Mouse (Mus musculus) left cerebral cortex, adult 2 months (tissue): ENCODE measurements around the gene Hopx. TPM values are rescaled to one million over a fixed set of nuclear protein-coding genes. Genes with fewer than 3 reads are reported as not detected.

ENCODE experiments used
- DNase-seq, 2 experiments: peaks; one replicate each; pipeline ENCODE4 v3.0.0; 2021 to 2022; ENCODE audit warnings: low spot score in 2 of 2, mixed read lengths in 1 of 2; ENCODE audit errors: extremely low spot score in 1 of 2
- H3K27ac ChIP-seq: fragments of 200-600 bp; 2 replicates; pipeline ENCODE4 v1.8.1; 2022
- H3K4me3 ChIP-seq: fragments of 200-600 bp; 2 replicates; pipeline ENCODE4 v1.8.1; 2022
- CTCF ChIP-seq: fragments of 200-600 bp; IDR thresholded peaks from 2 replicates; pipeline ENCODE4 v1.8.1; 2022; ENCODE audit warnings: antibody characterized with exemption, mild to moderate bottlenecking, moderate library complexity
- intact Hi-C: fragments of 180-260 bp; cut with DNase I; formaldehyde crosslinking; loops from one replicate; pipeline ENCODE4 v1.15.1; 2025
- total RNA-seq, 2 experiments: library from RNA; stranded (reverse); gene quantifications; 2 replicates each; pipeline ENCODE4 v1.2.3; 2021

The Hopx gene
- total RNA-seq, 2 experiments from 2014 or later: 26.2 to 26.5 TPM

DNA sequence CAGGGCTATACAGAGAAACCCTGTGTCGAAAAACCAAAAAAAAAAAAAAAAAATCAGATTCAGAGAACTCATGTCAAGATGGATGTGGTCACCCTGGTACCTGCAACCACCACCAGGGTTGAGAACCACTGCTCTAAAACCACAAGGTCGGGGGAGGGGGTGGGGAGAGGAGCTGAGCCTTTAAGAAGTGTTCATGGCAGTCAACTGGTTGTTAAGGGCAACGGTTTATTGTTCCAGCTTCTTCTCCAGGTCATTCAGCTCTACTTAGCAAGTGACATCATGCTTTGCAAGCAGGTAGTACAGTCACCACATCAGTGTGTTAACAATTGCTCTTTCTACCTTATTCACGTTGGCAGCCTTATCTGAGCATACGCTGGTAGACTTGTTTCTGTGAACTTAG lies 29.7 kb upstream of the Hopx start:
- DNase-seq: no peak
- Histone ChIP-seq H3K27ac (no peak overlapping the region), H3K4me3 (no peak overlapping the region)
- TF ChIP-seq CTCF: no peak
- intact Hi-C loops: no loop called here

DNA sequence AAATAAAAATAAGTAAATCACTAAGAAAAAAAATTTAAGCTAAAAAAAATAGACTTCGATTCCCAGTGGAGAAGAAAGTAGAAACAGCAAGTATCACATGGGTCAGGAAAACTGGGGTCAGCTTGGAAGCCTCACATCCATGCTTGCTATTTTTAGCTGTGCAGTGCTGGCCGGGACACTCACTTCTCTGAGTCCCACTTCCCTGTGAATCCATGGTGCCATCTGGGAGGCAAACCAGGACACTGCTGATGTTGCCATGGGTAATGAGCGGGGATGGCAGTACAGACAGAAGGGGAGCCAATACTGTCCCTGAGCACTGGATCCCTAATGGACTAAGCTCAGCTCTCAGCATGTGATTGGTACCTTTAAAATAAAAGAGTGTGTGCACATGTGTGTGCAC lies 28.2 kb upstream of the Hopx start:
- no peak for DNase-seq
- Histone ChIP-seq H3K27ac (no peak overlapping the region), H3K4me3 (no peak overlapping the region)
- no peak for TF ChIP-seq CTCF
- intact Hi-C loops: no loop called here

DNA sequence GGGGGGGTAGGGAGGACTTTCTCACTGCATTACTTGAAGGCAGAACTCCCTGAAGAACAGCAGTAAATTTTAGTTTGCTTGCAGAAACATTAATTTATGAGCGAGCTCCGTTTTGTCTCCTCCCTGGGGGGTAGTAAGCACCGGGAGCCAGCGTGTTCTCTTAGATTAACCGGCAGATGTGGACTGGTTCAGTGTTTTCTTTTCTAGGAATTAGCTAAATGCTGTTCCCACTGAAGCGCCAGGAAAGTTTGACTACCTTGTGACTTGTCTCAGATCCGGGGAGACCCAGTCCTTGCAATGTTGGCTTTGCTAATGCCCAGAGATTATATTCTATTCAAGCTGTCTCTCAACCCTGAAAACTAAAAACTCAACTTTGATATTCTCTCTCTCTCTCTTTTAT lies 26.4 kb upstream of the Hopx start:
- DNase-seq: no peak
- no peak overlapping the region for H3K4me3 ChIP-seq
- no peak overlapping the region for H3K27ac ChIP-seq
- intact Hi-C loops: no loop called here
- TF ChIP-seq CTCF: no peak

GRCm38 (mm10) chr5:77140861-77141260 lies 25.9 kb upstream of the Hopx start:
- intact Hi-C loops: no loop called here

GRCm38 (mm10) chr5:77140108-77140507 lies 25.2 kb upstream of the Hopx start:
- intact Hi-C loops: no loop called here
- Histone ChIP-seq H3K4me3 (no peak overlapping the region), H3K27ac (no peak overlapping the region)
- no peak for DNase-seq
- TF ChIP-seq CTCF: no peak

More at GRCm38 (mm10) chr5:77140861-77141260, 25.9 kb upstream of the Hopx start:
- no peak for DNase-seq
- H3K27ac ChIP-seq: no peak overlapping the region
- TF ChIP-seq CTCF: no peak
- no peak overlapping the region for H3K4me3 ChIP-seq

DNA sequence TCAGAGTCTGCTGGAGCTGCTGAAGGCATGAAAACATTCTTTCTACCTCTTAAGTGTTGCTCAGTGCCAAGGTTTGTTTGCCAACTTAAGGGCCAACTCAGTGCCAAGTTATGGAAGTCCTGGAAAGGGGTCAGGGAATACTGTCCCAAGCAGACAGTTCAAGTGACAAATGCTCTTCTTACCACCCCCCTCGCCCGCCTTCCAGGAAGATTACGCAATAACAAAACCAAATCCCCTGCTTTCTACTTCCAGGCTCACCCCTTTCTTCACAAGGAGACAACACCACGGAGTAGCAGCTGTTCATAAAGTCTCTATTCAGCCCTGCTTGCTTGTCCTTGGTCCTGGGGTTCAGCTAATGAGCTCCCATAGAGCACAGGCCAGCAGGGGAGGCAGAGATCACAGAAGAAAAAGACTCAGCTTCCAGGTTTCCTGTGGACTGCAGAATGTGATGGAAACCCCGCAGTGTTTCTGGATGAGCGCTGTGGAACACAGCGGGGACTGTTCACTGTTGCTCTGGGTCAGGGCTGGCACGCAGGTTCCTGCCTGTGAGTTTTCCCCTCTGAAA lies 22.9 kb upstream of the Hopx start:
- no peak for TF ChIP-seq CTCF
- Histone ChIP-seq H3K27ac (no peak overlapping the region), H3K4me3 (no peak overlapping the region)
- DNase-seq: no peak
- intact Hi-C loops: no loop called here

- H3K27ac ChIP-seq: no peak overlapping the region
Observed at GRCm38 (mm10) chr5:77136684-77137224, 21.8 kb upstream of the Hopx start.

GRCm38 (mm10) chr5:77134961-77135360 lies 20.0 kb upstream of the Hopx start:
- no peak for DNase-seq
- Histone ChIP-seq H3K4me3 (no peak overlapping the region), H3K27ac (no peak overlapping the region)
- TF ChIP-seq CTCF: no peak
- intact Hi-C loops: no loop called here

More at GRCm38 (mm10) chr5:77136684-77137224, 21.8 kb upstream of the Hopx start:
- TF ChIP-seq CTCF: no peak
- DNase-seq: no peak
- H3K4me3 ChIP-seq: no peak overlapping the region
- intact Hi-C loops: no loop called here

- Histone ChIP-seq H3K27ac (no peak overlapping the region), H3K4me3 (no peak overlapping the region)
- intact Hi-C loops: no loop called here
- no peak for TF ChIP-seq CTCF
- no peak for DNase-seq
Observed at GRCm38 (mm10) chr5:77134465-77134864, 19.5 kb upstream of the Hopx start.

DNA sequence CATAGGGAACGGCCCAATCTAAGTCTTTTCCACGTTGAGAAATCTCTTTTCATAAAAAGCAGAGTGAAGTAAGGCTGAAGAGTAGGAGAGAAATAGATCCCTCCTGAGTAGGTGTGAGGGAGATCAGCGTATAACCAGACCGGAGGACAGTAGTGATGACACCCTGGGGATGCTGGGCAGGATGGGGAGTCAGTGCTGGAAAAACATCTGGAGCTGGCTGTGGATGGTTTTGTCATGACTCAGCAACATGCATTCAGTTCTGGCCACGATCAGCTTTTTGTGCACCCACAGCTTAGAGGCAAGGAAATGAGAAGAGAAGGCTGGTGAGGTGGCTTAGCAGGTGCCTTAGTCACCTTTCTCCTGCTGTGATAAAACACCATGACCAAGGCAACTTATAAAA lies 19.0 kb upstream of the Hopx start:
- Histone ChIP-seq H3K27ac (no peak overlapping the region), H3K4me3 (no peak overlapping the region)
- intact Hi-C loops: no loop called here
- DNase-seq: no peak
- no peak for TF ChIP-seq CTCF

- intact Hi-C loops: no loop called here
- no peak for DNase-seq
- TF ChIP-seq CTCF: no peak
- Histone ChIP-seq H3K27ac (no peak overlapping the region), H3K4me3 (no peak overlapping the region)
Observed at GRCm38 (mm10) chr5:77132457-77133135, 17.7 kb upstream of the Hopx start.

DNA sequence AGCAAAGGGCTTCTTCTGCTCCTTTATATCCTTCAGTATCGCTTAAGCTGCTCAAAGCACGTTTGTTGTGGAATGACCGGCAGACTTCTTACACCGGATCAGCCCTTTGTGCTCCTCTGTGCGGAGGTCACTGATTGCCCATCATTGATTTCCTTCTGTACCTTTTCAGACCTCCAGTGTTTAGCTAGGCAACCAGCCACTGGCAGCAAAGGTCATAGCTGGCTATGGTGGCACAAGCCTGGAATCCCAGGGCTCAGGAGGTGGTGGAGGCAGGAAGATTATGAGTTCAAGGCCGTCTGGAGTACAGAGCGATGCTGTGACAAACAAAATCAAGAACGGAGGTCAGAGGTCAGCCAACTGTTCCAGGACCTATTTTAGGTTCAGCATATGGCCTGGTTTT lies 17.0 kb upstream of the Hopx start:
- no peak for DNase-seq

More for the DNA sequence above, 17.0 kb upstream of the Hopx start:
- intact Hi-C loops: no loop called here
- no peak overlapping the region for H3K27ac ChIP-seq
- no peak overlapping the region for H3K4me3 ChIP-seq
- no peak for TF ChIP-seq CTCF
